Mouse (Mus musculus) testis, adult 2 months (tissue): ENCODE results near the gene Gm20388.

Experiments used
- CTCF ChIP-seq: fragments of 200-500 bp; IDR thresholded peaks from 2 replicates; pipeline ENCODE4 v1.5.1; 2012; ENCODE audit warnings: low read depth, mild to moderate bottlenecking, inconsistent platforms, low read length, moderate library complexity; ENCODE audit not compliant: control insufficient read depth, insufficient read depth, insufficient replicate concordance
- POLR2A ChIP-seq: fragments of 200-500 bp; IDR thresholded peaks from 2 replicates; pipeline ENCODE4 v1.6.1; 2012; ENCODE audit warnings: low read depth, mild to moderate bottlenecking, inconsistent platforms, low read length, moderate library complexity; ENCODE audit not compliant: control insufficient read depth

- TF ChIP-seq CTCF (no peak), POLR2A (no peak)
Measured at GRCm38 (mm10) chr8:122008395-122008794, 2097.8 kb downstream of the Gm20388 start.
